Mouse (Mus musculus): Measurements from ENCODE around the gene Klhl36.
"Not testable (repeated sequence)": the region's sequence is repeated elsewhere in the genome, so short reads cannot be mapped to it uniquely, and the experiment has no call there.

Klhl36 gene

DNA sequence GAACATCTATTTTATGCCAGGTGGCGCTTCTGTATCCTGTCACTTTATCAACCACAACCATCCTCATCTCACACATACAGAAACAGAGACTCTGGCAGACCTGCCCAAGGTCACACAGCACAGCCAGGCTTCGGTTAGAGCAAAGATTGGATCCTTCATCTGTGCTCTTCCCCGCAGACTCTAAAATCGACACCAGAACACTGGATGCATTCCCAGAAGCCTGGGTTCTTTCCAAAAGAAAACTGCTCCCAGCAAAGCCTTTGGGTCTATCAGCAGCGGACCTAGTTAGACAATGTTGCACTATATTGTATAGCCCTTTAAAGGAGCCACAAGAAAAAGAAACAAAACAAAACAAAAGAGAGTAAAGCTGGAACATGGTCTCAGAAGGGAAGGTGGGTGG is 26.8 kb upstream of the Klhl36 start:
- DNase-seq (ENCODE audit: low spot score) = no peak

DNA sequence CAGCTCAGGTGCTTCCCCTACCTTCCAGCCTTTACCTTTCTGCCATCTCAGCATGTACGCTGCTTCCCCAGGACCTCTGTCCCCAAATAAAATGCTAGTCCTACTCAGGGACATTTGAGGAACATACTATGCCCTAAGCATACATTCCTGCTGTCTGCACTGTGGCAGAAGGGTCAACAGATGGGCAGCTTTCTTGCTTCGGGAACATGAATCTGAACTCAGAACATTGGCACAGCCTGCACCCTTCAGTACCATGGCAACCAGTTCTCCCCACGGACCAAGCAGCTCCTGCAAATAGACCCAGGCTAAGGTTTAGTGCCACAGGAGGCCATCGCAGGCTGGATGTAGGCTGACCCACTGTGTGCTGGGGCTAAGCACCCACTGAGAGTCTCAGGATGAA is 25.2 kb upstream of the Klhl36 start:
- DNase-seq (ENCODE audit: low spot score) = no peak

DNA sequence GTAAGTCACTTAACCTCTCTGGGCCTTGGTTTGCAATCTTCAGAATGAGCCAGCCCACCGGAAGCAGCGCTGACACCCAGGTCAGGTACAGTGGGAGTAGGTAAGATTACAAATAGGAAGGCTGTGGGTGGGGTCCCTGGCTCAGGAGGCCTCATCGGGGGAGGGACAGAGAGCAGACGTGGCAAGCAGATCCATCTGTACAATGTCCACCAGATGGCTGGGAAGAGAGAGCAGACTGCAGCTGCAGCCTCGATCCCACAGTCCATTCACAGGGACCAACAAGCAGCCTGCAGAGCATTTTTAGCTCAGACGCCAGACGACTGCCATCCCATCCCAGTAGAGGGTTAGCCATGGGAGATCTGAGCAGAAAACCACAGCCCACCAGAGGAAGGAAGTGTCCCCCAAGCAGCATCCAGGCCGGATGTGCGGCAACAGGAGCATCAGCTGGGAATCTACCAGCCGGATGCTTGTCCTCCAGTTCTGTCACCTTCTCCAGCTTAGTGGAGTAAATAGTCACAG is 24.5 kb upstream of the Klhl36 start:
- no peak for DNase-seq (ENCODE audit: low spot score)

DNA sequence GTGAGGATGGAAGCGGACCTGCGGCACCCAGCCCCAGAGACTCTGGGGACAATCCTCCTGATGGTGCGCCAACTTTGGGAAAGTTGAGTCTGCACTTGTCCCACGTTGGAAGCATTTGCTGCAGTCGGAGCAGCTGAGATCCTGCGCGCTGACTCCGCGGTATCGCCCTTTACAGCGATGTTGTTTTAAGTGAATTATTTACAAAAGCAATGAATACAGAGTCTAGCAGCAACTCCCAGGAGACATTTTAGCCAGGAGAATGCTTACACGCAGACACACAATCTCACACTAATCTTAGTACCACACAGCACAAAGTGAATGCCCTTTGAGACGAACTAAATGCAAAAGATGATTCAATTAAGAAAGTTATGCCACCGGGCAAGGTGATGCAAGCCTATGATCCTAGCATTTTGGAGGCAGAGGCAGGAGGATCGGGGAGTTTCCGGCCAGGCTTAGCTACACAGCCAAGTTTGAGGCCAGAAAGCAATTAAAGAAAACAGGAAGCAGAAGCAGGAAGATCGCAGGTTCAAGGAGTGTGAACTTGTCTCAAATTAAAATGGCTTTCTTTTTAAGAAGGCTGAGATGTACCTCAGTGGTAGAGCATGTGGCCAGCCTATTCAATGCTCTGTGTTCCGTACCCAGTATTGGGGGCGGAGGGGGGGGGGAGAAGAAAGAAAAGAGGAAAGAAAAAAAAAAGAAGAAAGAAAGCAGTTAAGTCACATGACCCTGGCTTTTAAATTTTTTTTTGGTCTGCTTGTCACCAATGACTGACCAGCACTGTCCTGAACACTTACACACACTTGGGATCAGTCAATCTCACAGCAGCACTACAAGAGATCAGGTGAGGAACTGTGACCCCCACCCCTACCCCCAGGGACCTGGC is 23.7 kb upstream of the Klhl36 start:
- no peak for DNase-seq (ENCODE audit: low spot score)

DNA sequence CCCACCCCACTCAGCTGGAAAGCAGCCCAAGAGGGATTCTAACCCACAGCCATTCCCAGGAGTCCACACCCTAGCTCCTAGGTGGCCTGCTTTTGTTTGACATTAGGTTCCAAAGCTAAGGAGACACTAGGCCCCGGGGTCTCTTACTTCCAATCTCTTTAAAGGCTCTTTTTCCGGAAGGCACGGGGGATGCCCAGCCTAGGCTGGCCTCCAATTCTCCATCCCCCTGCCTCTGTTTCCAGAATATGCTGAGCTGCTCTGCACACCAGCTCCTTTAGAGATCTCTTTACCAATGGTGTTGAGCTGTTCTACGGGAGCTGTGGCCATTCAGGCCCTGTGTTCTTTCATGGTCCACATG is 23.1 kb upstream of the Klhl36 start:
- DNase-seq (ENCODE audit: low spot score) = no peak

DNA sequence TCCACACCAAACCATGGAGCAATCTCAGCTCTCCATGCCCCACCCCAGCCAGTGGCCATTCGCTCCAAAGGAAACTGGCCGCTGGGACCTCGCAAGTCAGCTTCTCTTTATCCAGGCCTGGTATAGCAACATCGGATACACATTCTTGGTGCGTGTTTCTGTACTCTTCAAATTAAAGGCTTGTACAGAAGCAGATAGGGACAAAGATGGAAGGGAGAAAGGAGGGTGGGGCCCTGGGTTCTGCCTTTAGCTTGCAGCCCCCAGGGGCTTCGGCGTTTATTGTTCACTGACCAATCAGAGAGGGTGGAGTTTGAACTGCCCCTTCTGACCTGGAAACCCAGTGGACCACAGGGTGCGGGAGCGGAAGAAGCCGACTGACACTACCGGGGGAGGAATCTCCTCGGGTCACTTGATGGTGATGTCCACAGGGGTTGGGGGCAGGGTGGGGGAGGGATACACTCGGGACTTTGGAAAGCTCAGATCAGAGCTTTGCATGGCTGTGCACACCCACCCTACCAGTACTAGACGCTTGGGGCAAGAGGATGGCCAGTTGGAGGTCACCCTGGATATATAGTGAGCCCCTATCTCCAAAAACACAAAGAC is 22.5 kb upstream of the Klhl36 start:
- DNase-seq (ENCODE audit: low spot score) = peak; percentile 63

DNA sequence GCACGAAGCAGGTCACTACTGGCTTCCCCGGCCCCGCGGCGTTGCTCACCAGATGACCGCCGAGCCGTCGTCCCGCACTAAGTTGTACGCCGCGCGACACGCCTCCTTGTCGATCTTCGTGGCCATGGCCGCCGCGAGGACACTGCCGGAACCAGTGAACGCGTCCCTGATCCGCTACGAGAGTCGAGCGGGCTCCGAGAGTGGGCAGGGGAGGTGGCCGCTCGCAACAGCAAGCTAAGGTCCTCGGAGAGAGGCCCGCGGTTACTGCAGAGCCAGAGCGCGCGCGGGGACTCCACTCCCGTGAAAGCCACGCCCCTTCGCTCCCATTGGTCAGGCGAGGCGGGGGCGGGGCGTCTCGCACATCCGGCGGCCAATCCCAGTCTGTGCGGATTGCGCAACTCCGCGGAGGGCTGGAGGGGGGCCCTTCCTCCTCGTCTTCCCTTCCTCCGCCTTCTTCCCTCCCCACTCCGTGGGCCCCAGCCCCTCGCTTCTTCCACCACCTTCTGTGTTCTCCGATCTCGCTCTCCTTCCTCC is 21.7 kb upstream of the Klhl36 start, which contains the start of gene Cotl1:
Cotl1 (minus strand) TSS at position 270 of the 534 bp plus-strand sequence.
- peak; percentile 98 for DNase-seq (ENCODE audit: low spot score)

DNA sequence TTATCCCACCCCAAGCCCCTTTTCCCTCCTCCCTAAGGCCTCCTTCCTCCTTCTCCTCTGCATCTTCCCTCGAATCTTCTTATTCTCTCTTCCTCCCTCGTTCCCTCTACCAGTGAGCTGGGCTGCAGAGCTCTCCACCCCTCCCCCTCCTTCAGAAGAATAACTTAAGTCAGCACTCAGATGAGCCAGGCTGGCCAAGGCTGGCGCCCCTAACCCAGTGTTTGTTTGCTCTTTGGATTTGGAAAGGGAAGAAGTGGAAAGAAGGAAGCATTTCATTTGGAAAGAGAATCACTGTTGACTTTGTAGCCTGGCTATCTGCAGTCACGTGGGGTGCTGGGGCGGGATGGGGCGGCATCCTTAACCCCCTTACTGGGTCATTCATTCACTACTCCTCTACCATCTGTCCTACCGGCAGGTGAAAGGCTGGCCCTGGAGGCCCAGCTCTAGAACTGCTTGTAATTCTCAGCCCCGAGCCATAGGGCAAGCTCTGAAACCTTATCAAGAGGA is 21.1 kb upstream of the Klhl36 start:
- peak; percentile 57 for DNase-seq (ENCODE audit: low spot score)

DNA sequence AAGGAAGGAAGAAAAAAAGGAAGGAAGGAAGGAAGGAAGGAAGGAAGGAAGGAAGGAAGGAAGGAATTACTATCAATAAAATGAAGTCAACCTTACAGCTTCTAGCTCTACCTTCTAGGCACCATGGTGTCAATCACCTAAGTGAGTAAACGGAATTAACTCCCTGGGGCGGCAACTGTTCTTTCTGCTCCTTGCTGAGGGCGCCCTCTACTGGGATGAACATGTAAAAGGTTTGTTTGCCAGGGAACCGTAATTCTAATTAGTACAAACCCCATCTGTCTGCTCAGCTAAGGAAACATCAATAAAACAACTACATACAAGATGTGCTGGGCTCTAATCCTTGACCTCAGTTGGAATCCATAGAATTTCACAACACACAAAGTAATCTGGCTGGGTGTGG is 18.6 kb upstream of the Klhl36 start:
- DNase-seq (ENCODE audit: low spot score) = peak; percentile 91

DNA sequence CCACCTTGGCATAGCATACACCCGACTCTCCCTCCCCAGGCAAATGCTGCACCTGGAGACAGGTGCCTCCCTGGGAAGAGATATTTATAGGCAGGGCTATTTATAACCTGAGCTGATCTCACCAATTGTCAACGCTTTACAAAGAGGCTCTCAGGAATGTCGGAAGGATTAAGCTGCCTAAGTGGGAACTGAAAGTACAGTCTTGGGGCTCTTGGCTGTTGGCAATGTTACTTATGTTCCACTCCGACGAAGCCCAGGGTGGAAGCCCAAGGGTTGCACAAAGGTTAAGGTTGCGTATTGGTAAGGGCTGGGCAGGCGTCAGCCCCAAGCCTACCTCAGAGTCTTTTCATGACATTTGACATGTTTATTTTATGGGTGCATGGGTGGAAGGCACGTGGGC is 17.5 kb upstream of the Klhl36 start:
- no peak for DNase-seq (ENCODE audit: low spot score)

DNA sequence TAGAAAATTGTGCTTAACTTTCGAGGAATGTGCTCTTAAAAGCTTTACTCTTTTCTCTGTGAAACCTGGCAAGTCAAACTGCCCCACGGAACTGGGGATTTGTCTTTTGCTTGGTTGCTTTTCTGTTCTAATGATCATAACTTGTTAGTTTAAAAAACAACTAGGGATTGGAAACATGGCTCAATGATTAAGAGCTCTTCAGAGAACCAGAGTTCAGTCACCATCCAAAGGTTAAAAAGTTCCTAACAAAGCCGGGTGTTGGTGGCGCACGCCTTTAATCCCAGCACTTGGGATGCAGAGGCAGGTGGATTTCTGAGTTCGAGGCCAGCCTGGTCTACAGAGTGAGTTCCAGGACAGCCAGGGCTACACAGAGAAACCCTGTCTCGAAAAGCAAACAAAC is 16.3 kb upstream of the Klhl36 start:
- DNase-seq (ENCODE audit: low spot score) = not testable (repeated sequence)

DNA sequence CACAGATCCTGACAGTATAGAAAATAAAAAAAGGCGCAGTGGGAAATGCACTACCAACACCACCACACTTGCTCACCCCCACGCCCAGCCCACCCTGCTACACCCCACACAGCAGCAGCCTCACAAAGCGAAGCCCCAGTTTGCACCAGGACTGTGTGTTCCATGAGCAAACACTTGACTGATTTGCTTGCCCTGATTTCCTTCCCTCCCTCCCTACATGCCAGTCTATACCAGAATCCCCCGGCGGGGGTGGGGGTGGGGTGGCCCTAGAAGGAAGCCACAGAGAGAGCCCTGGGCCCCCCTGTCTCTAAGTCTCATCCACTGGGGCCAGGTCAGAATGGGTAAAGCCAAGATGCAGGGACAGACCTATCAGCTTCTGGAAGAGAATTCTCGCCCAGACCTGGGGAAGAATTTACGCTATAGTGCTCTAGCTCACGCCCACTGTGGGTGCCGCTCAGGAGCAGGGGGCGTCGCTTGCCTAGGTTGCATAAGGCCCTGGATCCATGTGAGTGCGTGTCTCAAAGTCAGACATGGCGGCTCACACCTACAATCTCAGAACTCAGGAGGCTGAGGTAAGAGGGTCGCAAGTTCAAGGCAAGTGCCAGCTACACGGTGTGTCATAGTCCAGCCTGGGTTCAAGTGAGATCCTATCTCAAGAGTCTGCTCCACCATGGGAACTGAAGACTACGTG is 14.7 kb upstream of the Klhl36 start:
- DNase-seq (ENCODE audit: low spot score) = no peak

DNA sequence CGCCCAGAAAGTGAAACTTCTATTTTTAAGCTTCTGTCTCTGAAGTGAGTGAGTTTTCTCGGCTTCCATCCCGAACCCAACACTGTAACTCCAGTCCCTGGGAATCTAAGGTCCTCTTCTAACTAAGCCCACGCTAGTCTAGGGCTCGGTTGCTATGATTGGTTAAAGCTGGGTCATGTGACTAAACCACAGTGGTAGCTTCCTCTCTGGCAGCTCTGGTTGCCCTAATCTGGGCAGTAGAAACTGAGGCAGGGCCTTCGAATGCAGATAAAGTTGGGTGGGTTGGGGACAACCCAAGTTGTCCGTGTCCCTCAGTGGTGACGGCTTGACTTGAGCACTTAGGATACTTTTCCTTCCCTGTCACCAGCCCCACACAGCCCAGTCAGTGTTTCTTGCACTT is 8.5 kb upstream of the Klhl36 start:
- DNase-seq (ENCODE audit: low spot score) = no peak

DNA sequence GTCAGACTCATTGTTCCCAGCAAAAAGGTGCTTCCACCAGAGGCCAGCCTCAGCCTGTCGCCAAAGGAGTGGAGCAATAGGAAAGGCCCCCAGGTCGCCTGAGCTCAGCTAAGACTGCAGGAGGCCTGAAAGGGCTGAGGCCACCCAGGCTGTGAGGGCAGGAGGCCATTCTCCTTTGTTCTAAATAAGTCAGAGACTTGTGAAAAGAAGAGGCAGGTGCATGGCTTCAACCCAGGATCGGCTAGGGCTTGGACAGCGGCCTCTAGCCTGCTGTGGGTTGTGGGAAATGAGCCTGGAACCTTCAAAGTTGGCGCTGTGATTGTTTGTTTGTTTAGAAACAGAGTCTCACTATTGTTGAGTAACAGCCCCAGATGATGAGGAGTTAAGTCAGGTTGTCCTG is 8.0 kb upstream of the Klhl36 start:
- DNase-seq (ENCODE audit: low spot score) = peak; percentile 27

DNA sequence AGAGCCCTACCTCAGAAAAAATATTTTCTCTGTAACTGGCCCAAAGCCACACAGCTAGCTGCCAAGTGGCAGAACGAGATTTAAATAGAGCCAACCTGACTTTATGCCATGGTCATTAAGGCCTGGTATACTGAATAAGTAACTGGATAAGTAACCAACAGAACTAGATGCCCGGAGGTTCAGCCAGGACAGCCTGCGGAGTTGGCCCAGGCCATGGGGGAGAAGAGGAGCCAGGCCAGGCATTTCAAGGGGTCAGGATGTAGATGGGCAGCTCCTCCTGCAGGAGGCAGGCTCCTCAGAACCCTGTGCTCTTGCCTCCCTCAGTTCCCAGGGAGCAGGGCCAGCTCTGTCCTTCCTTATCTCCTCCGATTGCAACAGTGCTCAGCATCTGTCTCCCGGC is 6.4 kb upstream of the Klhl36 start:
- DNase-seq (ENCODE audit: low spot score) = no peak

DNA sequence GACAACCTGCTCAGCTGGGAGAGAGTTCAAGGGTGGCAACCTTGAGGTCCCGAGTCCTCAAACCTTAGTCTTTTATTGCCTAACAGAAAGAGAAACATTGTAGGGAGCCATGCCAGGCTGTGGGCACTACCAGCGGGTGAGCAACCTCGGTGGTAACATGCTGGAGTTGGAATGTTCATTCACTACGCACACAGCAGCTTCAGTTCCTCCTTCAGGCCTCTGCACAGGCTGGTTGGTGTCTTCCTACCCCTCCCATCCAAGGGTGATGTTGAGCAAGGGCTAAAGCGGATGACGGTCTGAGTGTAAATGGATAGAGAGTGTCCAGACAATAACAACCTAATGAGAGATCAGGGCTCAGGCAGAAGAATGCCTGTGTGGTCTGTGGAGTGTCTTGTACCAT is 4.3 kb upstream of the Klhl36 start:
- DNase-seq (ENCODE audit: low spot score) = no peak

DNA sequence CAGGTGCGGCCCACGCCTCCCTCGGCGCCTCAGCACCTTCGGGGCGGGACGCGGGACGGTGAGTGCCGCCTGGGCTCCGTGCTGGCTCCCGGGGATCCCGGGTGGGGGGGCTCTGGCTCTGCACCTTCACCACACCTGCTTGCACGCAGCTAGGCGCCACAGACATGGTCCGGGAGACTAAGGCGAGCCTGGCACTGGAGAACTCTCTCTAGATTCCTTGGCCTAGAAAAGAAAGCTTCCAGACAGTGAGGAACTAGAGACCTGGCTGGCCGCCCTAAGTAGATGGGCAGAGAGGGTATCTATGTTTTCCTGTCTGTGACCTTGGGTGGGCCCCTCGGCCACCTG is 296 bp downstream of the Klhl36 start:
- DNase-seq (ENCODE audit: low spot score) = no peak

DNA sequence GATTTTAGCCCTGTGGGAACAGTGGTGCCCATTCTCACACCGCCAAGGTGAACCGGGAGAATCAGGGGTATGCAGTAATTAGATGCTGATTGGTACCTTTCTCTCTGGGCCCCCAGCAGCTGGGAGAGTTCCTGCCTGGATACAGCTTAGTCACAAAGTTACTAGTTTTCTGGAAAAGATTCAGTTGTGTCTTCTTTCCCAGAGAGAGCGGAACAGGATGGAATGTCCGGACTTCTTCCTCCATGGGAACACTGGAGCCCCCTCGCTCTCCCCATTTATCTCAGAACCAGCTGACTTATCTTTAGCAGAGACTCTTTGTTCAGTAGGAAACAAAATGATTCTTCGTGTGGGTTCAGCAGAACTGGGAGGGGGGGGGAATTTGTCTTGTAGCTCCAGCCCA is 683 bp downstream of the Klhl36 start:
- peak; percentile 29 for DNase-seq (ENCODE audit: low spot score)

DNA sequence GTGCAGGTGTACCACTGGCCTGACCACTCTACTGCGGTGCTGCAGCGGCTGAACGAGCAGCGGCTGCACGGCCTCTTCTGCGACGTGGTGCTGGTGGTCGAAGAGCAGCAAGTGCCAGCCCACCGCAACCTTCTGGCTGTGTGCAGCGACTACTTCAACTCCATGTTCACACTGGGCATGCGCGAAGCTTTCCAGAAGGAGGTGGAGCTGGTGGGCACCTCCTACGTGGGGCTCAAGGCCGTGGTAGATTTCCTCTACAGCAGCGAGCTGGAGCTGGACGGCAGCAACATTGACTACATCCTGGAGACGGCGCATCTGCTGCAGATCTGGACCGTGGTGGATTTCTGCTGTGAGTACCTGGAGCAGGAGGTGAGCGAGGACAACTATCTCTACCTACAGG is 7.5 kb downstream of the Klhl36 start:
- no peak for DNase-seq (ENCODE audit: low spot score)

DNA sequence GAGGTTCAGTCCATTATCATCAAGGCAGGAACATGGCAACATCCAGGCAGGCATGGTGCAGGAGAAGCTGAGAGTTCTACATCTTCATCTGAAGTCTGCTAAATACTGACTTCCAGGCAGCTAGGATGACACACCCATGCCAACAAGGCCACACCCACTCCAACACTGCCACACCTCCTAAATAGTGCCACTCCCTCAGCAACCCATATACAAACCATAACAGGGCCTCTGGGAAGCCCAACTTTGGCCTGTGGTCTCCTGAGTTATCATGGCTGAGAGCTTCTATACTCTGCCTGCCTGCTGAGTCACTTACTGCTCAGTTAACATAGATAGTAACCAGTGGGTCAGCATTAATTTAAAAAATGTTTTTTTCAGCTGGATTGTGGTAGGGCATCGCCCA is 11.1 kb downstream of the Klhl36 start:
- no peak for DNase-seq (ENCODE audit: low spot score)

DNA sequence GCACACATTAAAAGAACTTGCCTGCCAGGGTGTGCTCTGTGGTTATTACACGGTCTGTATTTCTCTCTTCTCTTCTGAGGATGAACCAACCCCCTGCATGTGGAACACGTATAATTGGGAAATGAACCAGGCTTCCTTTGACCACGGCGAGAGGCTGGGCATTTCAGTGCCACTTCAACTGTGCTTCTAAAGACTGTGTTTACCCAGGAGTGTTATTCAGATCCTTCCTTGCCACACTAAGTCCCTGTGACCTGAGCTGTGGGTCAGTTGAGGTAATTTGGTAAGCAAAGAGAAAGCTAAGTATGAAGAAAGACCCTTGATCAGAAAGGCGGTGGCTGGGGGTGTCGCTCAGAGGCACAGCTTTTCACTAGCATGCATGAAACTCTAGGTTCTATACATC is 19.2 kb downstream of the Klhl36 start:
- no peak for DNase-seq (ENCODE audit: low spot score)

DNA sequence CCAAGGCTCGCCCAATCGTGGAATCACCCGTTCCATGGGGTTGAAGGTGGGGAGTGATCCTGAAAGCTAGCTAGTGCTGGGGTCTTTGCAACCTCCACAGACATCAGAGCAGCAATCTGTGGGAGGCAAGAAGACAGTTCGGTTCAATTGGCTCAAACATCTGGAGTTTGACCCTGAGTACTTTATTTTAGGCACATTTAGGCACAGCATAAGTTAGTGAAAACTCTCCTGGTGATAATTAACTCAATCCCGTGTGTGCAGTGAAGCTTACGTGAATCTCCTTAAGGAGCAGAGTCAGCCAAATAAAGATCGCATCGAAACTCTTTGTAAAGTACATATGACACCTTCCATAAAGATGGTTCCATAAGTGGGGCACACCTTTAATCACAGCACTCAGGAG is 19.9 kb downstream of the Klhl36 start:
- DNase-seq (ENCODE audit: low spot score) = no peak

DNA sequence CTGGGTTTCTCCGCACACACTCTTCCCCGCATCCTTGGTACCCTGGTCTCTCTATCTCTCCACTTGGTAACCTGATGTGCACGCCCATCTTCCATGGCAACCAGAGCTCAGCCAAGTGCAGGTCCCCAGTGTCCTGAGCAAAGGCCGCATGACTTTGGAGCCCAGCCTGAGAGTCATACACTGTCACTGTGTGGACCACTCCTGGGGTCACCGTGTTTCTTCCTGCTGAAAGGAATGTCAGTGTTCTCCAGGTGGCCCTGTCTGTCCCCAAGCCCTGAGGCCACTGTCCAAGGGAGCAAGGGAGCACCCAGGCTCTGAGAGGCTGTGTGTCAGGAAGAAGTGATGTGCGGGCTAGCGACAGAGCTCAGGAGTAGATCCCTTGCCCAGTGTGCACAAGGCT is 21.2 kb downstream of the Klhl36 start:
- DNase-seq (ENCODE audit: low spot score) = no peak
